Mouse (Mus musculus): ENCODE measurements around the gene Fam71e1.
A peak's percentile ranks its signal among the peaks of the same experiment; 100 is the strongest.

Gene Fam71e1

DNA sequence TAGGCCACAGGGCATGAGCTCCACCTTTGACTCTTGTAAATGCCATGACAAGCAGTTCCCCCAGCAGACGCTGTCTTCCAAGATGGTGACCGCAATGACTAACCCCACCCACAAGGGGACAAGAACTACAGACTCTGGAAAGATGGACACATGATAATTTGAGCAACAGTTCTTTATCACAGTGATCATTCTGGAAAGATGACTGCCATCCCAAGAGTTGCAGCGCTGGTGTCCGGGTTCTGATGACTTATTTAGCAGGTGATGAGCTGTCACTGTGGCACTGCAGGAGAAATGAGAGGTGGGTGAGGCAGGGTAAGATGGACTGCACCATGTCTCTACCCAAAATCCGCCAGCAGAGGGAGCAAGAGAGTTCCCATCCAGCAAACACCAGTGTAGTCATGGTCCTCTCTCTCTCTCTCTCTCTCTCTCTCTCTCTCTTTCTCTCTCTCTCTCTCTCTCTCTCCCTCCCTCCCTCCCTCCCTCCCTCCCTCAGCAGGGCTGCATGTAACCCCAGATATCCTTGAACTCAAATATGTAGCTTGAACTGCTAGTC, 5.3 kb downstream of the Fam71e1 start:
- no peak for DNase-seq

DNA sequence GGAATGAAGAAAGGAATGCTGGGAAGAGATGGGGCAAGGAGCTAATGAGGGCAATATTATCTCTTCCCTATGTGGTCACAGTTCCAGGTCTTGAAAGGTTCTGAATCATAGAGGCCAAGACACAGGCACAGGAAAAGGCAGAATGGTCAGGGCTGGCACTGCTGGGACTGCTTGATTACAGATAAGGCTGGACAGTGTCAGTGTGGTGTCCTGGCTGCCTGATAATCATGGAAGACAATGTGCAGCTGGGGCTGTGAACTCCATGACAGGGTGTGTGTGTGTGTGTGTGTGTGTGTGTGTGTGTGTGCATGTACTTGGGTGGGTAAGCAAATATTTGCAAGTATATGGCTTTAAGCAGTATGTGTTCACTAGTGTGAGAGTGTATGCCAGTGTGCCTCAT, 11.1 kb downstream of the Fam71e1 start:
- DNase-seq: no peak

DNA sequence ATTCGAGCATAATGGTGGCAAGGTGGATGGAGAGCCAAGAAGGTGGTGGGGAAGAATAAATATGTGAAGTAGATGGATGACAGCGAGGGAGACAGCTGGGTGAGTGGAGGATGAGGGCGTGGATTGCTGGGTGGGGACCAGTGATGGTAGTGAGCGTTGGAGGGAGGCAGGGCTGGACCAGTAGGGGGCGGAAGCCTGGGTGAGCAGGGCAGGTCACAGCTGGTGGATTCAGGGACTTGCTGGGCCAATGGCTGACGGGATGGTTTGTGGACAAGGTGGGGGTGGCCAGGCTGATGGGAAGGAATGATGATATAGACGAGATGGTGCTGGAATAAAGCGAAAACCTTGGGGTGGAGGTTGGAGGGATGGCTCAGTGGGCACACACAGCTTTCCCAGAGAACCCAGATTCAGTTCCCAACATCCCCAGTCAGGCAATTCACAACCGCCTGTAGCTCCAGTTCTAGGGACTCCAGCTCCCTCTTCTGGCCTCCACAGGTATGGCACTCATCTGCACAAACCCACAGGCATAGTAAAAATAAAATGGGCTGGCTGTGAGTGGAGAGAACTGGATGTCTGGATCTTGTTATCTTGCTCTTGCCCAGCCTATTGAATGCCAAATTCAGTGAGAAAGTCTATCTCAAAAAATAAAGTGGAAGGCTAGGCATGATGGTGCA, 23.0 kb downstream of the Fam71e1 start:
- no peak for DNase-seq

DNA sequence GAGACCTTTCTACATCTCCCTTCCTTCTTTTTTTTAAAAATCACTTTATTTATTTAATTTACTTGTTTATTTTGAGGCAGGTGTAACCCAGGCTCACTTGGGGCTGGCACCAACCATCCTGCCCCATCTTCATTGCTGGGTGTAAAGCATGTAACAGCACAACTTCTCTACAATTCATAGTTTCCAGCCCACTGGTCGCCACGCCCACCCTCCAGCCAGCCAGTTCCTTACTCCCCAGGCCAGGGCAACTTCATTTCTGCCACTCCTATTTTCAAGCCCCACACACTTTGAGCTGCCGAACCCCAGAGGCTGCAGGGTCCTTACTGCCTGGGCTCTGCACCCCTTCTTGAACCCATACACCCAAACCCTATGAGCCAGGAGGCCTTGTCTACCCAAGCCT, 24.6 kb downstream of the Fam71e1 start:
- DNase-seq: no peak

DNA sequence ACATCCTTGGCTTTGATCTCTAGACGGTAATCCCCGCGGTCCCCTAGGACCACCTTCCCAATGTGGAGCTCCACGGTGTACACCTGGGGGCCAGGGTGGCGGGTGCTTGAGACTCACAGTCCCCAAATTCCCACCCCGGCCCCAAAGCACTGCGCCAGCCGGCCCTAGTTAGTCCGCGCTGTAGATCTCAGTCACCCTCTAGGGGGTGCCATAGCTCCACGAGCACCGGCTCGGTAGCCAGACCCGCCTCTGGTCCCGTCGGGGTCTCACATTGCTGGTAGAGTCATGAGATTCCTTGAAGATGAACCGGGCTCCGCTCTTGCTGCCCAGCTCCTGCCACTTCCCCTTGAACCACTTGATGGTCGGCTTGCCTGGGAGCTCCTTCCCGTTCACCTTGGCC, 25.3 kb downstream of the Fam71e1 start:
- peak; percentile 46 to 58 for DNase-seq

DNA sequence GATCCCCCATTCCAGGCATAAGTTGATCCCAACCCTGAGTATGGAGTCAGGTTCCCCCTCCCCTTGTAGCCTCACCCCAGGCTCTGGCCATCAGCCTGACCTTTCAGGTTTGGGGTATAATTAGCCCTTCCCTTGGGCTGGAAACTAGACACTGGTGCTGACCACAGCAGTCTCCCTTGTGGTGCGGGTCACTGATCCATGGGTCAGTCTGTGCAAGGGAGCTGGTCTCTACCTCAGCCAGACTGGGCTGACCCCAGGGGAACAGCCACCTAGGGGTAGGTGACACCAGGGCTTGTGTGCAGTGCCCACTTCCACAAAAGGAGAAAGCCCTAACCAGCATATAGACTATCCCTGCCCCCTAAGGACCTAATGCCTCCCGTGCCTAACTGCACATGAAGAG, 26.7 kb downstream of the Fam71e1 start:
- no peak for DNase-seq

DNA sequence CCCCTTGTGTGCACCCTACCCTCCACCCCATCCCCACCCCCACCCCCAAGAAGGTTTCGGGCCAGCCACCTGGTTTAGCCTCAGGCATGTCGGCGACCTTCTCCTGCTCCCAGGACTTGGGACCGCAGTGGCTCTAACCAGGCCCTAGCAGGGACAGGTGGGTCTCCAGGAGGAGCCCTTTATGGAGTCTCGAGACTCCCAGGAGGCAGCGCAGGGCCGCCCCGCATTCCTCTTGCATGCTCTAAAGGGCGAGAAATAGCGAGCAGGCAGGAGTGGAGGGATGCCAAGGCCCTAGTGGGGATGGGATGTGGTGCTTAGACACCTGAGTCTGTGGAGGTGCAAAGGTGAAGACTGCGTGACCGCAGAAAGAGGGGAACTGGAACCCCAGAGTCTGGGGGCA, 28.1 kb downstream of the Fam71e1 start, which contains the start of gene Mybpc2:
TSS of gene Mybpc2 (minus strand) at position 155 of the 400 bp plus-strand sequence.
- no peak for DNase-seq

DNA sequence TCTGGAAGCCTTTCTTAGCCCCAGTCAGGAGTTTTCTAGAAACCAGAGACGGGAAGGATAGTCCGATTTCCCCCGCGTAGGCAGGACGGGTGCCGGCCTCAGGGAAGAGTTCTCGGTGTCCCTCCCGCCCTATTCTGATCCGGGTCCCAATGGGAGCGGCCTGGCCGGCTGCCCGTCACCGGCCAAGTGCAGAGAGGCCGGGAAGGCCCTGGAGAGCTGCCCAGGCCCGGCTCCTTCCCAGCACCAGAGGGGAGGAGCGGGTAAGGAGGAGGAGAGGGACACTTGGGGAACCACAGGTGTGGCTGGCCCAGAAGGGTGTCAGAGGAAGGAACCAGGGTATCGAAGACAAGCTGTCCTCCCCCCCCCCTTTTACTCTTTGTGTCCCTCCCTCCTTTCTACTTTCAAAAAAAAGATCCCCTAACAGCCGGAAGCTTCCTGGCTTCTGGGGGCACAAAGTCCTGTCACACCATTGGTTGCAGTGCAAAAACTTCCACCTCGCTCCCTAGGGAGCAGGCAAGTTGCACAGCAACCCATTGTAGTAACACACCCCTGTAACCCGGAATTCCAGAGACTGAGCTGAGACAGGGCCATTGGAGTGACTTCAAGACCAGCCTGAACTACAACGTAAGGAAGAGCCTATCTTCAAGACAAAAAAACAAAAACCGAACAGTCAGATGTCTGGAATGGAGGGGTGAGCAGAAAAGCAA, 28.9 kb downstream of the Fam71e1 start:
- no peak for DNase-seq

DNA sequence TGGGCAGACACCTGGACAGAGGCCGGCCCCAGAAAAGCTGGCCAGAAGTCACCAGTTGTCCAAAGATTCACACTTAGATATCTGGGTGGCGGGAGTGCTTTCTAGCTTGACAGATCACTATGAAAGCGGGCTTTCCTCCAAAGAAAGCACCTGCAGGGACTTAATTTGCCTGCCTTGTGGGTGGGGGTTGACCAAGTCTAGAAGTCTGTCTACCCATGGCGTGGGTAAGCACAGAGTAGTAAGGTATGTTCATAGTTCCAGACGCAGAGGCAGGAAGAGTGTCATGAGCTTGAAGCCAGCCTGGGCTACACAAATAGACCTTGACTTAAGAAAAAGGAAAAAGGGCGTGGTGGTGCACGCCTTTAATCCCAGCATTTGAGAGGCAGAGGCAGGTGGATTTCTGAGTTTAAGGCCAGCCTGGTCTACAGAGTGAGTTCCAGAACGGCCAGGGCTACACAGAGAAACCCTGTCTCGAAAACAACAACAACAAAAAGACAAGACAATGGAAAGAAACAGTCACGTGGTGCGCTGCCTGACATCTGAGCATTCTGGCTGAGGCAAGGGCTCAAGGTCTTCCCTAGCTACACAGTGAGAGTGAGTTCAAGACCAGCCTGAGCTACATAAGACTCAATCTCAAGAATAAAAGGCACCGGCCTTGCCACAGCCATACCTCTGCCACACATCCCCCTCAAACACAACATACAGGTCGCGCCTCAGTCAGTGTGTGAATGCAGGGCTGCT, 30.2 kb downstream of the Fam71e1 start:
- no peak for DNase-seq

DNA sequence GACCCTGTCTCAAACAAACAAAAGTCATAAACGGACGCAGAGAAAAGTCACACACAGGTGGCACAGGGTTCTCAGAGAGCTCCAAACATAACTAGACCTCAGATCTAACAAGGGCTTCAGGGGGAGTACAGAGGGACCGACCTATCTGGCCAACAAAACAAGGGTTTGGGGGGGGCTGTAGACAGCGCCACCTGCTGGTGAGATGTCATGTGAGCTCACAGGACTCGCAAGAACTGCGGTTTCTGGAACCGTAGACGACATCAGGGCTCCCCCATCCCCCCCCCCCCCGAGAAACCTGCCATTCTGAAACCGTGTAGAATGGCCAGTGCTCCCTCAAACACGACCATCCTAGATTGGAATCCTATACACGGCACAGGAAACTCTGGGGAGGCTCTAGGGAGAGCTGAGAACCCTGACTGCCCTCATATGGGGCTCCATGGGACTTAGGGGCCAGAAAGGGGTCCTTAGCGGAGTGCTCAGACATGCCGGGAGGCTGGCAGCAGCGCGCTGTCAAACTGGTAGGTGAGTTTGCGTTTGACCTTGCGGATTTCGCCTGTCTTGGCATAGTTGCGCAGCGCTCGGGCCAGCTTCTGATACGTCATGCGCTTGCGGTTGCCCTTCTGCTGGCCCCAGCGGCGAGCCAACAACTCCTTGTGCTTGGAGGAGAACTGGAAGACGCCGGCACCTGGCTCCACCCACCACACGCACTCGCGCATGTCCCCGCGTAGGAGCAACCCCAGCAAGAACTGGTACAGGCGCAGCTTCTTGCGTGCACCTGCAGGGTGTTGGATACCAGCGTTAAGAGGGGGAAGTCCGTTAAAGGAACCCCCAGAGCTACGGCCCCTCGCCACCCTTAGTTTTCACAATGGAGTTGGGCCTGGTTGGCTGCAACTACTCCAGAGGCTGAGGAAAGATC, 31.4 kb downstream of the Fam71e1 start:
- DNase-seq: peak; percentile 75 to 78

DNA sequence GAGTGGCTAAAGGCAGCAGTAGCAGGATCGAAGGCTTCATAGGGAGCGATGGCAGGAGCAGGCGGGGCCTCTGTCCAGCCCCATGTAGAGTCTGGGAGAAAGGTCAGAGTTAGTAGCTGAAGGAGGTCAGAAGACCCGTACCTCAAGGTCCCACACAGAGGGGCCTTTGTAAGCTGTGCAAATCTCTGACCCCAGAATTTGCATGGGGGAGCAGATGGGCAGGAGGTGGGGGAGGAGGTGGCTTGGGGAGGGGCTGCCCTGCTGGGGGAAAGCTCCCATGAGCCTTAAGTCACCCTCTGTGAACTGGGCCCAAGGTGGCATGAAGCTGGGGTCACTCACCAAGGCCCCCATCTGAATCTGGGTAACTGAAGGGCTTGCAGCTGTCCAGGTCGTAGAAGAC, 33.1 kb downstream of the Fam71e1 start:
- no peak for DNase-seq

DNA sequence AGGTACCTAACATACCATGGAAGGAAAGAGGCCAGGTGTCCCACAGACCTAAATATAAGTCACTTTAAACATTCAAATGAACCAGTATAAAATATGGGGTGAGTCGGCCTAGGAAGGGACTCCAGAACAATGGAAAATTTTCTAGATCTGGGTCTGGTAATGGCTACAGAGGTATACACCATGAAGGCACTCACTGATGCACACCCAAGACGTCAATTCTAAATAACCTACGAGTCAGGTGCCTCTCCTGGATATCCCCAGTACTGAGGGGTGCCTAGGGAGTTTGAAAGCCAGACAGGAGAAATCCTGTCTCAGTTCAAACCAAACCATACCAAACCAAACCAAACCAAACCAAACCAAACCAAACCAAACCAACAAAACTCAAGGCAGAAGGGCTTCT, 34.1 kb downstream of the Fam71e1 start:
- no peak for DNase-seq

DNA sequence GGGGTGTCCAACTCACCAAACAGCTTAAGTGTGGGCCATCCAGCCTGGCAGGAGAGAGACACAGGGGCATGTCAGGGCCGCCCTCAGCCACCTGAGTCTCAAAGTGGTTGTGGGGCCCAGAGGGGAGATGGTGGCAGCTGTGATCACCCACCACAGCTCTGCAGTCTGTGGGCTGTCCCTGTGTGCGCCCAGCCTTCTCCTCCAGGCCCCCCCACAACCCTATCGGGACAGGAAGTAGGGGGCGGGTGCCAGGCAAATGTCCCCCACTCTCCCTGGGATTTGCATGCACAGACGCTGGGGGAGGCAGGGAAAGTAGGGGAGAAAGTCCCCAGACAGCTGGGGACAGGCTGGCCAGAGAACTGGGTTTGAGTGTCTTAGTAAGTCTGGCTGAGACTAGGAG, 34.8 kb downstream of the Fam71e1 start:
- no peak for DNase-seq

DNA sequence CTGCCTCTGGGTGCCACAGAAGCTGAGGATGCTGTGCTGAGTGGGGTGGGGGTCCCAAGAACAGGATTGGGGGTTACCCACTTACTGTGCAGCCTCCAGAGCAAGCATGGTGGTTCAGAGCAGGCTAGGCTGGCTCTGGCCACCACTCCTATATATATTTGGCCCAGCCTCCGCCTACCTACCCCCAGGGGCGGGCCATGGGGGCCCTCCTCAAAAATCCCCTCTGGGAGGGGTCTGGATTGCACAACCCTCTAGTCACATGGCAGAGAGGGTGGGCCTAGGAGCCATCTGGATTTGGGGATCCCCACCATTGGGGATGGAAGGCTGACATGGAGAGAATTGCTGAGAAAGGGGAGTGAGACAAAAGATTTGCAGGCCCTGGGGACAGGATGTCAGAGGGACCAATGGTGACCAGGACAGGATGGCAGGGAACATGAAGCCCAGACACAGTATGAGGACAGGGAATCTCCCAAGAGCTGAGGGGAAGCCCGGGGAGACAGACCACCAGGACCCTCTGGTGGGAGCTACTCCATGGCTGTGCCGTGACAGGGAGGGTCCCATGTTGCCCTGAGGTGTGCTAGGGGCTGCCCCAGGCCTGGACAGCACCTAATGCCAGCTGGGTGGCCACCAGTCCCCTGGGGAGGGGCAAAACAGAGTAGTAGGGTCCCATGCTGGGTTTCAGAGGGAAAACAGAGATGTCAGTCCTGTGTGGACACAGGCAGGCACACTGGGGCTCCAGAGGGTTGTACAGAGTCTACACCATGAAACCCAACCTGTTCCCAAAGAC, 35.8 kb downstream of the Fam71e1 start, which contains the start of gene Spib:
TSS of gene Spib (minus strand) at position 126 of the 787 bp plus-strand sequence.
- DNase-seq: no peak

DNA sequence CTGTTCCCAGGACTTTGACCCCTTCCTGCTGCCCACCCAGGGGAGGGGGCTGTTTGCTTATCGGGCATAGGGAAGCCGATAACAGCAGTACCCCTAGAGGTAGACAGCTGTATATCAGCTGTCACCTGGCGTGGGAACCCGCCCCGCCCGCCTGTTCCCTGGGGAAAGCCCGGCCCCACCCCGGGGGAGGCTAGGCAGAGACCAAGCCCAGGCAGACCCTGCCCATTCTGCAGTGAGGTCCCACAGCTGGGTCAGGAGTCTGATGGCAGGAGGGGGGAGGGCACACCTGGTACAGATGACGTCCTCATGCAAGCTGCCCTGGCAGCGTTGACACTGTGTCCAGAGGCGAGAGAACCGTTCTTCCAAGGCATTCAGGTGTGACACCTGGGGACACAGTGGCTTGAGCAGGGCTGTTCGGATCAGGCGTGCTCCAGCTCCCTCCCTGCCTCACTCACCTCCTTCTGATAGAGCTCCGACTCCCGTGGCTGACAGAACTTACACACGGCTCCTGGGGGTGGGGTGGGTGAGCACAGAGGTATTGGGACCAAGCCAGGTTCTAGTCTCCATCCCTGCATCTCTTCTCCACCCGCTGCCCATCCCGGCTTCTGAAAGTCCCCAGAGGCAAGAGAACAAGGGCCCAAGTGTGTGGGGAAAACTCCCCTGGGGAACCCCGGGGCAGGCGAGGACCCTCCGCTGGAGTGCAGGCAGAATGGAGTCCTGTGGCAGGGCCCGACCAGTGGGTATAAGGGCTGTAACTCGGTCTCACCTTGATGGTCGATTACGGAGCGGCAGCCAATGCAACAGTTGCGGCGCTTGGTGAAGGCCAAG, 36.8 kb downstream of the Fam71e1 start:
- no peak for DNase-seq

DNA sequence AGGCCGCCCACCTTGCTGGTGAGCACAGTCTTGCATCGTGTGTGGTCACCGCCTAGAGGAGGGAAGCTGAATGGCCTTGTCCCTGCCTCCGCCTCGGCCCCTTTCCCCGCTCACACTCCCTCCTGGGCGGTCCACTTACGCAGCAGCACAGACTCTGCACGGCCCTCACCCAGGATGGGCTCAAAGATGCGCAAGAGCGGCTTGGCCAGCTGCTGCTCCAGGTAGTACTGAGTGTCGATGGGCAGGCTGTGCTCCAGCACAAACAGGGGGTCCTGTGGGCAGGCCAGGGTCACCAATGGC, 37.3 kb downstream of the Fam71e1 start:
- DNase-seq: no peak

DNA sequence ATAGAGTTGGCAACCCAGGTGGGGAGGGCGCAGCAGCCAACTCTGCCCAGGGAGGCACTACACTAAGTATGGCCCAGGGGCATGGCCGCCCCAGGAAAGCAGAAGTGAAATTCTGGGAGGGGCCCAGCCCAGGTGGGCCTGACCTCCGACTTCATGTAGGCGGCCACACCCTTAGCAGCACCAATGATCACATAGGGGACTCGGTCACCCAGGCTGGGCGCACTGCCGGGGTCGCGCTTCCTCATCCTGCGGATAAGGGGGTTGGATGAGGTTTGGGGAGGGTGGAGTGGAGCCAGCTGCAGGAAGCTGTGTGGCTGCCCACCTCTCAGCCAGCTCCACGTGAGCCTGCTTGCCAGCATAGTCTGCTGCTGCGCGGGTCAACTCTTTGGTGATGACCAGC, 37.9 kb downstream of the Fam71e1 start:
- no peak for DNase-seq

DNA sequence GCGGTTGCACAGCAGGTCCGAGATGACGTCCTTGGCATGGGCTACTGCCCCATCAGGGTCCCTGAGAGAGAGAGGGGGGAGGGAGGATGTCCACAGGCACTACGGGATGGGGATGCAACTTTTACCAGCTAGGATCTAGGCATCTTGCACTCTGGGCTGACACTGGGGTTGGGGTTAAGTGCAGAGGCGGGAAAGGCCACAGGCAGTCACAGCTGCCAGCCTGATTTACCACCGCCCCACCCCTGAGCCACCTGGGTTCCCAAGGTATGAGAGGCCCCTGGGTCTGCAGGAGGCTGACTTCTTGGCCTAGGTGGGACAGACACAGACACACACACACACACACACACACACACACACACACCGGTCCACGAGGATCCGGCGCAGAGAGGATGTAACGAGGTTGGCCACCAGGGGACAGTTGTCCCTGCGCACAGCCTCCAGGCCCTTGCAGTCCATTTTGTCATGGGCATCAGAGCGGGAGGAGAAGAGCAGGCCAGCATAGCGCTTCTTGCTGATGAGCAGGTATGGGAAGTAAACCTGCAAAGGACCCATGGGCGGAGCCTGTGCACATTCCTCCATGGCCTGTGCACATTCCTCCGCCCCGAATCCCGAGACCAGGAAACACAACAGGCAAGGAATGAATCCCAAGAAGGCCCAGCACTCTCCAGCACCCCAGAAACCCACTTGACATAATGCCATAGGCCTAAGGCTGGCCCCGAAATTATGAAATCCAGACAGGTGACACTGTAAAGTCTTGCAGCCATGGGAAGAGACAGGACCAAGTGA, 38.5 kb downstream of the Fam71e1 start:
- no peak for DNase-seq

DNA sequence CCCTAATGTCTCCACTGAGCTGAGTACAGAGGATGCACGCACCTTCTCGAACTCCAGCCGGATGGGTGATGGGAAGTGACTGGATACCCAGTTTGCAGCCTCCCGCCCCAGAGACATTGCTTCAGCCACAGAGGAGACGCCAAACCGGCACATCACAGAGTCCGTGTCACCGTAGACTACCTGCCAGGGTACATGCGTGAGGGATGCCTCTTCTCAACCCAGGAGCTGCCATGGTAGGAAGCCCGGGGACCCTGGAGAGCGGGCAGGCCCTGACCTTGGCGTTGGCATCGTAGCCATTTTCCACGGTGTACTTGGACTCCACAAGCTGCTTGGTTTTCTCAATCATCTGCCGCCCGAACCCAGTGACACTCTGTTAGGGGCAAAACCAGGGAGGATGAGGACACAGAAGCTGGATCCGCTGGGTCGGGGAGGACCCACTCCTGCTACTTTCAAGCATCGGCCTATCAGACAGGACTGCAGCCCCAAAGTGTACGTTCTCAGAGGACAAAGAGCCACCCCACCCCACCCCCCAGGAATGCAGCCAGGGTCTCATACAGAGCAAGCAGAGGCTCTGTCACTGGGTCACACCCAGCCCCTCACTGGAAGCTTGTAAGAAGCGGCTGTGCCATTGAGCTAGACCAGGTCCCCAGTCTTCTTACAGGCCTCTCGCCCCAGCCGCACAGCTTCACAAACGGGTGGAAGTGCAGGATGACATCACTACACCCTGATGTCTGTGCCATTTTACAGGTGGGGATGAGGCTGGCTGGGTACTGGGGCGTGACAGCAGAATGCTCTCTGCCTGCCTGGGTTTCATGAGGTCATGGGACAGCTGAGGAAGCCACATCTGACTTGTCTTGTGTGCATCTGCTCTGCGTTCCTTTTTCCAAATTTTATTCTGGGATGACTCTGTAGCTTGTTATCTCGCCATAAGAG, 39.5 kb downstream of the Fam71e1 start:
- DNase-seq: no peak
